In the genomic region with DNA sequence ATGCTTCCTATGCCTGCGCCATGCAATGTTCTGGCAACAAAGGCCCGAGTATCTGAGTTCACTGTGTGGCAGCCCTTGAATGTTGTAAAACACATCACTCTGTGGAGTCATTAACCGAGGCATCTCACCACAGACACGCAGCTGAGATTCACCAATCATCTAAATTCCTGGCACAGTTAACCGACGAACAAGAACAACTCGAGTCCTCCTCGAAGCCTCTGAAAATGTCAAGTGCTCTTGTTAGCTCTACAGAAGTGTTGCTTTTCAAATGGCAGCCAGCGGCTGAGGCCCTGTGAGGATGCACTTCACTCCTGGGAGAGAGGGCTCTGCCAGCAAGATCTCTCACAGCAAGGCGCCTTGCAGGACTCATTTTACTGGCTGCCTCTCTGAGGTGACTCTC, we compare ENCODE assay signal across 17 mouse cellular contexts.
DNase-seq lines count a peak whose midpoint lies in the region; ATAC-seq and TF ChIP-seq lines count a peak whose summit lies in the region.
"Had no signal": no experiment of that assay in that cellular context is flagged by ENCODE, and none has a peak within 500 bp of the region (broad histone marks: within the 10 kb centered on the region; RNA-seq: fewer than 3 reads in every experiment).

No protein-coding gene starts in this region.

- 0 out of 2 replicates have a peak overlapping the region, but pooled peaks have one; percentile 13 for H3K27ac ChIP-seq in midbrain, embryonic 14.5 days (replicated peaks; ENCODE audit: low read depth, low read length)
- H3K27ac ChIP-seq in midbrain, embryonic 11.5 days (ENCODE audit: low read depth, low read length): no peak overlapping the region
- no peak overlapping the region for H3K27ac ChIP-seq in forebrain, embryonic 15.5 days (replicated peaks)
- H3K27ac ChIP-seq in lung, embryonic 15.5 days: no peak overlapping the region
- H3K27ac ChIP-seq in midbrain, postnatal 0 days (ENCODE audit: low read depth, low read length): no peak overlapping the region
- H3K27ac ChIP-seq: gastrocnemius, adult 2 months; heart, adult 2 months; hindbrain, embryonic 14.5 days; liver, embryonic 15.5 days had no signal

- ATAC-seq in midbrain, embryonic 14.5 days (ENCODE audit: low FRiP score, low TSS enrichment): no peak
- ATAC-seq in midbrain, embryonic 11.5 days (ENCODE audit: low FRiP score): no peak
- ATAC-seq in forebrain, embryonic 15.5 days (replicated peaks): peak; percentile 53
- peak; percentile 68; the same call in 1 of the 2 replicates for ATAC-seq in lung, embryonic 15.5 days (ENCODE audit: borderline replicate concordance, extremely low read depth, low FRiP score, low TSS enrichment)
- ATAC-seq in midbrain, postnatal 0 days (ENCODE audit: low FRiP score): no peak
- ATAC-seq: intestine, embryonic 16.5 days had no signal

- WGBS in midbrain, embryonic 14.5 days: 70% methylated on average over 10 of the region's 10 CpGs
- WGBS in midbrain, embryonic 11.5 days: 80% methylated on average over 10 of the region's 10 CpGs
- 37% methylated on average over 10 of the region's 10 CpGs for WGBS in forebrain, embryonic 15.5 days
- WGBS in lung, embryonic 15.5 days: 35% methylated on average over 10 of the region's 10 CpGs
- WGBS in midbrain, postnatal 0 days: 58% methylated on average over 10 of the region's 10 CpGs

- DNase-seq in midbrain, embryonic 14.5 days: peak; percentile 47
- DNase-seq in midbrain, embryonic 11.5 days (ENCODE audit: low spot score, missing footprints): no peak
- DNase-seq in midbrain, postnatal 0 days (ENCODE audit: low spot score): peak; percentile 25
- no peak for DNase-seq in adipocyte (ENCODE audit: low spot score)
- no peak for DNase-seq in kidney, postnatal 4 days
- DNase-seq: cerebellum, adult 11 months; gastrocnemius, adult 2 months; heart, postnatal 10 days; kidney, postnatal 14 days; layer of hippocampus, adult 9-11 months; thymus, postnatal 4 days had no signal

- TF ChIP-seq CTCF in midbrain, postnatal 0 days (IDR thresholded peaks at IDR 0.05): no peak

- no peaks in the 10 kb centered on the region for H3K4me1 ChIP-seq in midbrain, embryonic 14.5 days (ENCODE audit: control insufficient read depth, insufficient read depth, low read length)
- no peaks in the 10 kb centered on the region for H3K4me1 ChIP-seq in midbrain, embryonic 11.5 days (ENCODE audit: control insufficient read depth, insufficient read depth, low read length)
- H3K4me1 ChIP-seq in forebrain, embryonic 15.5 days: peaks cover 15% of the 10 kb centered on the region
- H3K4me1 ChIP-seq in lung, embryonic 15.5 days: peaks cover 18% of the 10 kb centered on the region
- H3K4me1 ChIP-seq in midbrain, postnatal 0 days (ENCODE audit: insufficient read depth, low read length): no peaks in the 10 kb centered on the region
- H3K4me1 ChIP-seq: liver, embryonic 15.5 days had no signal

- H3K9ac ChIP-seq in midbrain, embryonic 14.5 days (replicated peaks; ENCODE audit: low read length): no peak overlapping the region
- H3K9ac ChIP-seq in midbrain, embryonic 11.5 days (ENCODE audit: low read length): no peak overlapping the region
- H3K9ac ChIP-seq in forebrain, embryonic 15.5 days (replicated peaks): no peak overlapping the region
- no peak overlapping the region for H3K9ac ChIP-seq in lung, embryonic 15.5 days
- H3K9ac ChIP-seq in midbrain, postnatal 0 days (replicated peaks; ENCODE audit: low read length, poor library complexity, severe bottlenecking): no peak overlapping the region
- H3K9ac ChIP-seq: hindbrain, embryonic 14.5 days; liver, embryonic 15.5 days had no signal

- no peak overlapping the region for H3K4me3 ChIP-seq in midbrain, embryonic 14.5 days (replicated peaks; ENCODE audit: low read depth, low read length)
- H3K4me3 ChIP-seq in midbrain, embryonic 11.5 days (ENCODE audit: low read depth, low read length): no peak overlapping the region
- H3K4me3 ChIP-seq in forebrain, embryonic 15.5 days: no peak overlapping the region
- no peak overlapping the region for H3K4me3 ChIP-seq in lung, embryonic 15.5 days
- no peak overlapping the region for H3K4me3 ChIP-seq in midbrain, postnatal 0 days (ENCODE audit: low read depth, low read length)
- H3K4me3 ChIP-seq: gastrocnemius, adult 2 months; heart, adult 2 months; liver, embryonic 15.5 days had no signal

- no peaks in the 10 kb centered on the region for H3K36me3 ChIP-seq in midbrain, embryonic 14.5 days (ENCODE audit: control insufficient read depth, insufficient read depth, low read length)
- H3K36me3 ChIP-seq in midbrain, embryonic 11.5 days (ENCODE audit: control insufficient read depth, insufficient read depth, low read length): no peaks in the 10 kb centered on the region
- H3K36me3 ChIP-seq in forebrain, embryonic 15.5 days: no peaks in the 10 kb centered on the region
- no peaks in the 10 kb centered on the region for H3K36me3 ChIP-seq in lung, embryonic 15.5 days
- no peaks in the 10 kb centered on the region for H3K36me3 ChIP-seq in midbrain, postnatal 0 days (ENCODE audit: insufficient read depth, low read length)
- H3K36me3 ChIP-seq: liver, embryonic 15.5 days had no signal

- H3K4me2 ChIP-seq in midbrain, embryonic 14.5 days (ENCODE audit: low read length): no peak overlapping the region
- no peak overlapping the region for H3K4me2 ChIP-seq in midbrain, embryonic 11.5 days
- H3K4me2 ChIP-seq in forebrain, embryonic 15.5 days (replicated peaks): no peak overlapping the region
- 0 out of 2 replicates have a peak overlapping the region, but pooled peaks have one; percentile 3 for H3K4me2 ChIP-seq in lung, embryonic 15.5 days
- no peak overlapping the region for H3K4me2 ChIP-seq in midbrain, postnatal 0 days (ENCODE audit: low read depth, low read length, poor library complexity, severe bottlenecking)
- H3K4me2 ChIP-seq: hindbrain, embryonic 14.5 days; liver, embryonic 15.5 days had no signal

- no peaks in the 10 kb centered on the region for H3K9me3 ChIP-seq in midbrain, embryonic 14.5 days (ENCODE audit: control insufficient read depth, low read length)
- H3K9me3 ChIP-seq in midbrain, embryonic 11.5 days (ENCODE audit: control insufficient read depth, low read length): no peaks in the 10 kb centered on the region
- H3K9me3 ChIP-seq in forebrain, embryonic 15.5 days: no peaks in the 10 kb centered on the region
- H3K9me3 ChIP-seq in lung, embryonic 15.5 days: no peaks in the 10 kb centered on the region
- no peaks in the 10 kb centered on the region for H3K9me3 ChIP-seq in midbrain, postnatal 0 days (ENCODE audit: low read length)
- H3K9me3 ChIP-seq: liver, embryonic 15.5 days had no signal

- no peaks in the 10 kb centered on the region for H3K27me3 ChIP-seq in midbrain, embryonic 14.5 days (ENCODE audit: control insufficient read depth, insufficient read depth, low read length)
- H3K27me3 ChIP-seq in midbrain, embryonic 11.5 days (ENCODE audit: control insufficient read depth, insufficient read depth, low read length): no peaks in the 10 kb centered on the region
- no peaks in the 10 kb centered on the region for H3K27me3 ChIP-seq in forebrain, embryonic 15.5 days
- H3K27me3 ChIP-seq in lung, embryonic 15.5 days: peaks cover 3% of the 10 kb centered on the region; the same call in 1 of the 2 replicates
- H3K27me3 ChIP-seq in midbrain, postnatal 0 days (ENCODE audit: insufficient read depth, low read length): no peaks in the 10 kb centered on the region
- H3K27me3 ChIP-seq: liver, embryonic 15.5 days had no signal

Comparison
In these comparisons a context has a peak if more than half of its experiments do, and no peak if none do; other contexts are left out.
1. DNase-seq: peak in midbrain, embryonic 14.5 days (single experiment) and midbrain, postnatal 0 days (single experiment); none in midbrain, embryonic 11.5 days (single experiment), adipocyte (single experiment) and kidney, postnatal 4 days (0 of 2).
2. ATAC-seq: peak in forebrain, embryonic 15.5 days (single experiment) and lung, embryonic 15.5 days (single experiment); none in midbrain, embryonic 14.5 days (single experiment), midbrain, embryonic 11.5 days (single experiment) and midbrain, postnatal 0 days (single experiment).